Mouse (Mus musculus): ENCODE measurements around the gene Alpk1. TPM values are rescaled to one million over a fixed set of nuclear protein-coding genes. Genes with fewer than 3 reads are reported as not detected.

Alpk1 gene
- total RNA-seq, 2 experiments from 2014 or later: 1.4 to 1.6 TPM

- intact Hi-C loops (cut with DNase I): loop anchor here (2.0 kb wide), 2 partner anchors 133 to 323 kb away; no protein-coding TSS in a partner anchor
- H3K27ac ChIP-seq: no peak overlapping the region
- no peak for TF ChIP-seq CTCF (IDR thresholded peaks at IDR 0.05)
- peak; percentile 22 for DNase-seq
- peak overlapping the region; percentile 57 for H3K4me3 ChIP-seq
Measured at GRCm38 (mm10) chr3:127625701-127626399, 154.5 kb downstream of the Alpk1 start.

- H3K4me3 ChIP-seq: peak overlapping the region; percentile 57
- intact Hi-C loops (cut with DNase I): loop anchor here (2.0 kb wide), 2 partner anchors 134 to 324 kb away; no protein-coding TSS in a partner anchor
- peak; percentile 72 for DNase-seq
- TF ChIP-seq CTCF (IDR thresholded peaks at IDR 0.05): peak; percentile 92
- H3K27ac ChIP-seq: no peak overlapping the region
Measured at GRCm38 (mm10) chr3:127625296-127625695, 155.0 kb downstream of the Alpk1 start.

Other genes starting within 250 kb of the Alpk1 start
- 10 to 100 TPM in 1 of 2 experiments, 1 to 10 TPM in 1; 7.5 to 12.9 TPM for gene Larp7, start 227.2 kb downstream of the Alpk1 start, total RNA-seq (2021)
- gene Zgrf1, start 227.0 kb downstream of the Alpk1 start, total RNA-seq (2021): under 1 TPM; 0.77 to 0.78 TPM
- not detected for gene Neurog2, start 147.4 kb downstream of the Alpk1 start, total RNA-seq (2021)
- gene Tifa, start 9.3 kb upstream of the Alpk1 start, total RNA-seq (2021): 1 to 10 TPM in 1 of 2 experiments, under 1 TPM in 1; 0.64 to 1.3 TPM
- 10 to 100 TPM; 22.2 to 25.1 TPM for gene Ap1ar, start 57.0 kb upstream of the Alpk1 start, total RNA-seq (2021)
- 1 to 10 TPM; 3.5 to 4.2 TPM for gene Fam241a, start 115.8 kb upstream of the Alpk1 start, total RNA-seq (2021)